Mouse (Mus musculus) forebrain, embryonic 12.5 days (tissue): ENCODE results near the gene Ulk1. TPM values are rescaled to one million over a fixed set of nuclear protein-coding genes. Genes with fewer than 3 reads are reported as not detected.
A peak's percentile ranks its signal among the peaks of the same experiment; 100 is the strongest.

ENCODE experiments used
- ATAC-seq: fragments of 200-750 bp; cut with Nextera tagmentation; 2 replicates; pipeline ENCODE4 v1.8.0; 2017; ENCODE audit warnings: moderate TSS enrichment; ENCODE audit not compliant: low FRiP score
- H3K27ac ChIP-seq: fragments of 300-500 bp; sonication (generic); 2 replicates; pipeline ENCODE4 v1.5.1; 2016; ENCODE audit warnings: mild to moderate bottlenecking
- H3K27me3 ChIP-seq: fragments of 300-500 bp; sonication (generic); 2 replicates; pipeline ENCODE4 v1.6.1; 2016; ENCODE audit warnings: mild to moderate bottlenecking
- H3K36me3 ChIP-seq: fragments of 300-500 bp; sonication (generic); replicated peaks from 2 replicates; pipeline ENCODE4 v1.6.1; 2016; ENCODE audit warnings: mild to moderate bottlenecking
- H3K4me1 ChIP-seq: fragments of 300-500 bp; sonication (generic); 2 replicates; pipeline ENCODE4 v1.6.1; 2016
- H3K4me2 ChIP-seq: fragments of 300-500 bp; sonication (generic); 2 replicates; pipeline ENCODE4 v1.6.1; 2016; ENCODE audit warnings: mild to moderate bottlenecking, moderate library complexity
- H3K4me3 ChIP-seq: fragments of 300-500 bp; sonication (generic); replicated peaks from 2 replicates; pipeline ENCODE4 v1.5.1; 2016; ENCODE audit warnings: mild to moderate bottlenecking
- H3K9ac ChIP-seq: fragments of 300-500 bp; sonication (generic); 2 replicates; pipeline ENCODE4 v1.6.1; 2016; ENCODE audit warnings: mild to moderate bottlenecking
- H3K9me3 ChIP-seq: fragments of 300-500 bp; sonication (generic); 2 replicates; pipeline ENCODE4 v1.6.1; 2016
- WGBS: fragments of 180-500 bp; shearing (Covaris S2); methylation state at CpG from one replicate; pipeline ENCODE4 v1.1.7; 2016; 5-methylcytosine and 5-hydroxymethylcytosine counted together
- polyA plus RNA-seq: library from polyadenylated mRNA; unstranded; fragments of >200 nt; fragmentation: Nextera tagmentation; extraction: Ambion mirVana; gene quantifications from 2 replicates; pipeline ENCODE4 v1.2.1, GENCODE M21; 2016

Gene Ulk1
- polyA plus RNA-seq, 1 experiment from 2014 or later: 33.8 TPM

GRCm38 (mm10) chr5:110797696-110798095 lies 12.2 kb downstream of the Ulk1 start:
- Histone ChIP-seq H3K4me3 (no peak overlapping the region), H3K4me2 (no peak overlapping the region), H3K4me1 (no peaks in the 10 kb centered on the region), H3K36me3 (peaks cover 90% of the 10 kb centered on the region), H3K9me3 (no peaks in the 10 kb centered on the region), H3K27ac (no peak overlapping the region), H3K27me3 (no peaks in the 10 kb centered on the region), H3K9ac (no peak overlapping the region)
- 80% methylated on average over 4 of the region's 4 CpGs for WGBS
- ATAC-seq: no peak

GRCm38 (mm10) chr5:110794363-110794762 lies 15.5 kb downstream of the Ulk1 start:
- Histone ChIP-seq H3K4me2 (no peak overlapping the region), H3K9me3 (no peaks in the 10 kb centered on the region), H3K4me3 (no peak overlapping the region), H3K27me3 (no peaks in the 10 kb centered on the region), H3K4me1 (no peaks in the 10 kb centered on the region), H3K27ac (no peak overlapping the region), H3K9ac (no peak overlapping the region), H3K36me3 (peaks cover 100% of the 10 kb centered on the region)
- 99% methylated on average over 7 of the region's 7 CpGs for WGBS
- ATAC-seq: no peak

GRCm38 (mm10) chr5:110788684-110789083 lies 21.2 kb downstream of the Ulk1 start:
- H3K9ac ChIP-seq: no peak overlapping the region

GRCm38 (mm10) chr5:110786081-110786835 lies 23.6 kb downstream of the Ulk1 start:
- Histone ChIP-seq H3K4me1 (peaks cover under 1% of the 10 kb centered on the region; the same call in 1 of the 2 replicates), H3K36me3 (peaks cover 67% of the 10 kb centered on the region), H3K27ac (no peak overlapping the region), H3K9me3 (no peaks in the 10 kb centered on the region), H3K4me2 (no peak overlapping the region), H3K4me3 (no peak overlapping the region), H3K9ac (no peak overlapping the region), H3K27me3 (no peaks in the 10 kb centered on the region)
- WGBS: 82% methylated on average over 11 of the region's 11 CpGs
- no peak for ATAC-seq

More at GRCm38 (mm10) chr5:110788684-110789083, 21.2 kb downstream of the Ulk1 start:
- ATAC-seq: peak; percentile 63
- no peak overlapping the region for H3K4me2 ChIP-seq
- H3K4me1 ChIP-seq: no peaks in the 10 kb centered on the region
- H3K4me3 ChIP-seq: no peak overlapping the region
- WGBS: 61% methylated on average over 5 of the region's 5 CpGs
- no peak overlapping the region for H3K27ac ChIP-seq
- no peaks in the 10 kb centered on the region for H3K27me3 ChIP-seq
- no peaks in the 10 kb centered on the region for H3K9me3 ChIP-seq
- peaks cover 92% of the 10 kb centered on the region for H3K36me3 ChIP-seq

GRCm38 (mm10) chr5:110783150-110783549 lies 26.7 kb downstream of the Ulk1 start:
- peaks cover 38% of the 10 kb centered on the region for H3K36me3 ChIP-seq
- no peak overlapping the region for H3K4me2 ChIP-seq
- ATAC-seq: no peak
- no peak overlapping the region for H3K27ac ChIP-seq
- H3K27me3 ChIP-seq: no peaks in the 10 kb centered on the region
- H3K4me1 ChIP-seq: peaks cover 23% of the 10 kb centered on the region
- WGBS: 79% methylated on average over 8 of the region's 8 CpGs
- H3K4me3 ChIP-seq: no peak overlapping the region
- H3K9ac ChIP-seq: no peak overlapping the region
- H3K9me3 ChIP-seq: no peaks in the 10 kb centered on the region

- Histone ChIP-seq H3K4me2 (no peak overlapping the region), H3K4me1 (peaks cover 23% of the 10 kb centered on the region), H3K4me3 (no peak overlapping the region), H3K9ac (no peak overlapping the region), H3K27me3 (no peaks in the 10 kb centered on the region), H3K9me3 (no peaks in the 10 kb centered on the region), H3K27ac (no peak overlapping the region), H3K36me3 (peaks cover 37% of the 10 kb centered on the region)
- no peak for ATAC-seq
- 88% methylated on average over 7 of the region's 7 CpGs for WGBS
Observed at GRCm38 (mm10) chr5:110781529-110782238, 28.2 kb downstream of the Ulk1 start.

- WGBS: 62% methylated on average over 10 of the region's 10 CpGs
- Histone ChIP-seq H3K4me1 (peaks cover 23% of the 10 kb centered on the region), H3K4me2 (peak overlapping the region; percentile 98), H3K27ac (no peak overlapping the region), H3K36me3 (peaks cover 36% of the 10 kb centered on the region), H3K9me3 (no peaks in the 10 kb centered on the region), H3K9ac (peak overlapping the region; percentile 80), H3K4me3 (peak overlapping the region; percentile 81), H3K27me3 (no peaks in the 10 kb centered on the region)
- ATAC-seq: peak; percentile 75
Observed at GRCm38 (mm10) chr5:110780761-110781528, 29.0 kb downstream of the Ulk1 start.

- Histone ChIP-seq H3K27ac (no peak within 1 kb of the TSS), H3K4me1 (peaks cover 23% of the 10 kb centered on the region)
Observed at GRCm38 (mm10) chr5:110779998-110780760, 29.7 kb downstream of the Ulk1 start, which contains the start of gene Pus1. TSS of gene Pus1 (minus strand) at chr5:110780659.

GRCm38 (mm10) chr5:110779276-110779997 lies 30.5 kb downstream of the Ulk1 start:
- Histone ChIP-seq H3K4me3 (peak overlapping the region; percentile 81), H3K27me3 (no peaks in the 10 kb centered on the region), H3K4me2 (peak overlapping the region; percentile 98), H3K27ac (no peak overlapping the region), H3K9me3 (no peaks in the 10 kb centered on the region), H3K36me3 (peaks cover 39% of the 10 kb centered on the region), H3K4me1 (peaks cover 23% of the 10 kb centered on the region), H3K9ac (peak overlapping the region; percentile 80)
- ATAC-seq: no peak
- WGBS: 27% methylated on average over 15 of the region's 15 CpGs

More at GRCm38 (mm10) chr5:110779998-110780760, 29.7 kb downstream of the Ulk1 start, which contains the start of gene Pus1:
- no peaks in the 10 kb centered on the region for H3K27me3 ChIP-seq
- H3K9ac ChIP-seq: peak within 1 kb of the TSS; percentile 80
- WGBS: under 1% methylated on average over 56 of the region's 57 CpGs
- no peaks in the 10 kb centered on the region for H3K9me3 ChIP-seq
- H3K4me3 ChIP-seq: peak within 1 kb of the TSS; percentile 81
- H3K4me2 ChIP-seq: peak within 1 kb of the TSS; percentile 98
- peak; percentile 87 for ATAC-seq
- peaks cover 37% of the 10 kb centered on the region for H3K36me3 ChIP-seq

GRCm38 (mm10) chr5:110778263-110778662 lies 31.6 kb downstream of the Ulk1 start:
- Histone ChIP-seq H3K9me3 (no peaks in the 10 kb centered on the region), H3K27ac (no peak overlapping the region), H3K9ac (no peak overlapping the region), H3K4me3 (no peak overlapping the region), H3K4me2 (no peak overlapping the region), H3K36me3 (peaks cover 47% of the 10 kb centered on the region), H3K27me3 (no peaks in the 10 kb centered on the region), H3K4me1 (peaks cover 23% of the 10 kb centered on the region)
- no peak for ATAC-seq
- 90% methylated on average over 12 of the region's 12 CpGs for WGBS

GRCm38 (mm10) chr5:110776141-110776540 lies 33.8 kb downstream of the Ulk1 start:
- Histone ChIP-seq H3K4me2 (no peak overlapping the region), H3K27me3 (no peaks in the 10 kb centered on the region), H3K4me3 (no peak overlapping the region), H3K4me1 (peaks cover 20% of the 10 kb centered on the region), H3K9me3 (no peaks in the 10 kb centered on the region), H3K27ac (no peak overlapping the region), H3K9ac (no peak overlapping the region), H3K36me3 (peaks cover 48% of the 10 kb centered on the region)
- WGBS: 93% methylated on average over 2 of the region's 2 CpGs
- ATAC-seq: no peak
